Mouse (Mus musculus) heart, adult 2 months (tissue): ENCODE results near the gene P2ry2. TPM values are rescaled to one million over a fixed set of nuclear protein-coding genes. Genes with fewer than 3 reads are reported as not detected.

ENCODE experiments used
- DNase-seq, 2 experiments: peaks; one replicate each; pipeline ENCODE4 v3.0.0; 2021
- H3K27ac ChIP-seq: fragments of 200-600 bp; 2 replicates; pipeline ENCODE4 v1.8.1; 2022
- H3K27me3 ChIP-seq: fragments of 200-500 bp; 2 replicates; pipeline ENCODE4 v1.6.1; 2012; ENCODE audit warnings: mild to moderate bottlenecking, low read length, inconsistent platforms, mixed read lengths; ENCODE audit not compliant: control insufficient read depth, insufficient read depth
- H3K36me3 ChIP-seq: fragments of 200-500 bp; 2 replicates; pipeline ENCODE4 v1.6.1; 2012; ENCODE audit warnings: low read length, inconsistent platforms; ENCODE audit not compliant: control insufficient read depth, insufficient read depth
- H3K4me1 ChIP-seq: fragments of 200-500 bp; 2 replicates; pipeline ENCODE4 v1.6.1; 2011; ENCODE audit warnings: low read length; ENCODE audit not compliant: control insufficient read depth, insufficient read depth
- H3K4me3 ChIP-seq: fragments of 200-600 bp; 2 replicates; pipeline ENCODE4 v1.8.1; 2022
- H3K79me2 ChIP-seq: fragments of 200-500 bp; replicated peaks from 2 replicates; pipeline ENCODE4 v1.6.1; 2012; ENCODE audit warnings: mild to moderate bottlenecking, inconsistent platforms, low read length, moderate library complexity, mixed read lengths; ENCODE audit not compliant: control insufficient read depth, insufficient read depth
- H3K9ac ChIP-seq: fragments of 200-500 bp; 2 replicates; pipeline ENCODE4 v1.6.1; 2012; ENCODE audit warnings: low read depth, mild to moderate bottlenecking, control low read depth, inconsistent platforms, low read length, mixed read lengths
- CTCF ChIP-seq: fragments of 200-600 bp; IDR thresholded peaks from 2 replicates; pipeline ENCODE4 v1.8.1; 2022; ENCODE audit warnings: antibody characterized with exemption, mild to moderate bottlenecking, moderate library complexity
- EP300 ChIP-seq: fragments of 200-500 bp; IDR thresholded peaks from 2 replicates; pipeline ENCODE4 v1.6.1; 2011; ENCODE audit warnings: low read depth, low read length, control low read depth; ENCODE audit not compliant: insufficient read depth
- POLR2A ChIP-seq: fragments of 200-500 bp; IDR thresholded peaks from 2 replicates; pipeline ENCODE4 v1.6.1; 2011; ENCODE audit warnings: mild to moderate bottlenecking, low read depth, low read length, control low read depth; ENCODE audit not compliant: insufficient read depth
- WGBS: fragments of 180-500 bp; shearing (Covaris S2); methylation state at CpG from one replicate; pipeline ENCODE4 v1.1.7; 2018; 5-methylcytosine and 5-hydroxymethylcytosine counted together
- intact Hi-C: fragments of 180-260 bp; cut with DNase I; formaldehyde crosslinking; loops from one replicate; pipeline ENCODE4 v1.15.1; 2025
- polyA plus RNA-seq: library from polyadenylated mRNA; depleted of rRNA; stranded (reverse); fragments of >200 nt; gene quantifications from 2 replicates; pipeline ENCODE4 v1.2.3, GENCODE M21; 2012
- total RNA-seq, 2 experiments: library from RNA; stranded (reverse); gene quantifications; 2 replicates each; pipeline ENCODE4 v1.2.3; 2021

Gene P2ry2
- total and polyA plus RNA-seq, 3 experiments, result 22.3 to 40.4 (median 32.6) TPM

GRCm38 (mm10) chr7:101017021-101017461 is 4.4 kb upstream of the P2ry2 start:
- no peaks in the 10 kb centered on the region for H3K27me3 ChIP-seq
- H3K79me2 ChIP-seq, result no peaks in the 10 kb centered on the region
- TF ChIP-seq POLR2A (no peak), CTCF (no peak)
- H3K4me3 ChIP-seq, result no peak overlapping the region
- H3K27ac ChIP-seq, result no peak overlapping the region
- H3K9ac ChIP-seq, result no peak overlapping the region
- H3K36me3 ChIP-seq, result no peaks in the 10 kb centered on the region
- DNase-seq, result peak in 1 of 2 experiments; percentile 36
- 70% methylated on average over 7 of the region's 7 CpGs for WGBS
- intact Hi-C loops, result no loop called here
- H3K4me1 ChIP-seq, result peaks cover 7% of the 10 kb centered on the region

GRCm38 (mm10) chr7:101014985-101015384 is 2.3 kb upstream of the P2ry2 start:
- H3K36me3 ChIP-seq, result no peaks in the 10 kb centered on the region
- H3K27me3 ChIP-seq, result no peaks in the 10 kb centered on the region
- H3K9ac ChIP-seq, result no peak overlapping the region
- no peak overlapping the region for H3K27ac ChIP-seq
- H3K4me3 ChIP-seq, result no peak overlapping the region
- 76% methylated on average over 1 of the region's 1 CpGs for WGBS
- H3K4me1 ChIP-seq, result peaks cover 8% of the 10 kb centered on the region
- TF ChIP-seq CTCF (no peak), EP300 (no peak), POLR2A (no peak)
- no peak for DNase-seq
- peaks cover under 1% of the 10 kb centered on the region; the same call in 1 of the 2 replicates for H3K79me2 ChIP-seq
- intact Hi-C loops, result no loop called here

- Histone ChIP-seq H3K4me3 (no peak overlapping the region), H3K27me3 (no peaks in the 10 kb centered on the region), H3K36me3 (no peaks in the 10 kb centered on the region), H3K4me1 (peaks cover 10% of the 10 kb centered on the region), H3K27ac (no peak overlapping the region), H3K79me2 (peaks cover 2% of the 10 kb centered on the region; the same call in 1 of the 2 replicates), H3K9ac (no peak overlapping the region)
- WGBS, result 66% methylated on average over 9 of the region's 9 CpGs
- intact Hi-C loops, result no loop called here
- TF ChIP-seq CTCF (no peak), POLR2A (no peak), EP300 (no peak)
- DNase-seq, result peak in 1 of 2 experiments; percentile 27
Observed at GRCm38 (mm10) chr7:101014041-101014440, 1.4 kb upstream of the P2ry2 start.

- H3K4me1 ChIP-seq, result peaks cover 14% of the 10 kb centered on the region
- H3K4me3 ChIP-seq, result peak overlapping the region; percentile 68
- peaks cover 2% of the 10 kb centered on the region; the same call in 1 of the 2 replicates for H3K79me2 ChIP-seq
- no peaks in the 10 kb centered on the region for H3K27me3 ChIP-seq
- H3K36me3 ChIP-seq, result no peaks in the 10 kb centered on the region
- under 1% methylated on average over 53 of the region's 53 CpGs for WGBS
- TF ChIP-seq EP300 (0 out of 2 replicates have a peak, but pooled peaks have one; percentile 19), CTCF (peak; percentile 4; the same call in 1 of the 2 replicates), POLR2A (peak; percentile 78)
- DNase-seq, result peak; percentile 91
- peak overlapping the region; percentile 87 for H3K27ac ChIP-seq
- peak overlapping the region; percentile 88 for H3K9ac ChIP-seq
- intact Hi-C loops, result loop anchor here (1.0 to 2.0 kb wide), 3 partner anchors 15 to 37 kb away; no protein-coding TSS in a partner anchor
Observed at GRCm38 (mm10) chr7:101011681-101012367, 842 bp downstream of the P2ry2 start.

GRCm38 (mm10) chr7:101010741-101011140 is 1.9 kb downstream of the P2ry2 start:
- H3K4me1 ChIP-seq, result peaks cover 15% of the 10 kb centered on the region
- intact Hi-C loops, result no loop called here
- H3K9ac ChIP-seq, result peak overlapping the region; percentile 88
- TF ChIP-seq POLR2A (no peak), EP300 (no peak), CTCF (no peak)
- no peaks in the 10 kb centered on the region for H3K27me3 ChIP-seq
- H3K4me3 ChIP-seq, result peak overlapping the region; percentile 45
- H3K36me3 ChIP-seq, result no peaks in the 10 kb centered on the region
- WGBS, result 51% methylated on average over 3 of the region's 3 CpGs
- peaks cover 2% of the 10 kb centered on the region; the same call in 1 of the 2 replicates for H3K79me2 ChIP-seq
- DNase-seq, result peak in 1 of 2 experiments; percentile 35
- H3K27ac ChIP-seq, result peak overlapping the region; percentile 26

GRCm38 (mm10) chr7:101006201-101006600 is 6.5 kb downstream of the P2ry2 start:
- intact Hi-C loops, result no loop called here
- H3K27ac ChIP-seq, result no peak overlapping the region
- no peak for DNase-seq
- no peak for TF ChIP-seq EP300
- no peak for TF ChIP-seq CTCF
- no peak for TF ChIP-seq POLR2A
- no peaks in the 10 kb centered on the region for H3K27me3 ChIP-seq
- WGBS, result 87% methylated on average over 2 of the region's 2 CpGs
- H3K4me3 ChIP-seq, result no peak overlapping the region
- no peak overlapping the region for H3K9ac ChIP-seq
- H3K4me1 ChIP-seq, result peaks cover 33% of the 10 kb centered on the region
- peaks cover 2% of the 10 kb centered on the region; the same call in 1 of the 2 replicates for H3K79me2 ChIP-seq
- H3K36me3 ChIP-seq, result peaks cover 8% of the 10 kb centered on the region; the same call in 1 of the 2 replicates
